Mouse (Mus musculus) midbrain, embryonic 15.5 days (tissue): ENCODE results near the gene Bmpr1a. TPM values are rescaled to one million over a fixed set of nuclear protein-coding genes. Genes with fewer than 3 reads are reported as not detected.

Experiments used
- ATAC-seq: fragments of 200-750 bp; cut with Nextera tagmentation; replicated peaks from 2 replicates; pipeline ENCODE4 v1.8.0; 2017; ENCODE audit warnings: moderate TSS enrichment
- H3K27ac ChIP-seq: fragments of 300-500 bp; sonication (generic); 2 replicates; pipeline ENCODE4 v1.5.1; 2015; ENCODE audit warnings: mild to moderate bottlenecking, inconsistent platforms
- H3K27me3 ChIP-seq: fragments of 300-500 bp; sonication (generic); replicated peaks from 2 replicates; pipeline ENCODE4 v1.6.1; 2015; ENCODE audit warnings: inconsistent platforms
- H3K36me3 ChIP-seq: fragments of 300-500 bp; sonication (generic); replicated peaks from 2 replicates; pipeline ENCODE4 v1.6.1; 2015; ENCODE audit warnings: inconsistent platforms
- H3K4me1 ChIP-seq: fragments of 300-500 bp; sonication (generic); 2 replicates; pipeline ENCODE4 v1.6.1; 2015; ENCODE audit warnings: inconsistent platforms
- H3K4me2 ChIP-seq: fragments of 300-500 bp; sonication (generic); 2 replicates; pipeline ENCODE4 v1.6.1; 2015; ENCODE audit warnings: inconsistent platforms, mild to moderate bottlenecking, moderate library complexity
- H3K4me3 ChIP-seq: fragments of 300-500 bp; sonication (generic); 2 replicates; pipeline ENCODE4 v1.5.1; 2015; ENCODE audit warnings: mild to moderate bottlenecking, inconsistent platforms
- H3K9ac ChIP-seq: fragments of 300-500 bp; sonication (generic); 2 replicates; pipeline ENCODE4 v1.6.1; 2015; ENCODE audit warnings: mild to moderate bottlenecking, inconsistent platforms
- H3K9me3 ChIP-seq: fragments of 300-500 bp; sonication (generic); 2 replicates; pipeline ENCODE4 v1.6.1; 2016; ENCODE audit warnings: inconsistent platforms
- WGBS: fragments of 180-500 bp; shearing (Covaris S2); methylation state at CpG from one replicate; pipeline ENCODE4 v1.1.7; 2015; ENCODE audit warnings: mixed read lengths; 5-methylcytosine and 5-hydroxymethylcytosine counted together
- polyA plus RNA-seq: library from polyadenylated mRNA; unstranded; fragments of >200 nt; fragmentation: Nextera tagmentation; extraction: Ambion mirVana; gene quantifications from 2 replicates; pipeline ENCODE4 v1.2.1, GENCODE M21; 2015

The Bmpr1a gene
- polyA plus RNA-seq, 1 experiment from 2014 or later: 15.2 TPM

- whole genome bisulfite sequencing: under 1% methylated on average over 78 of the region's 115 CpGs
- ATAC-seq: peak; percentile 93
Measured at GRCm38 (mm10) chr14:34502475-34503324, 441 bp downstream of the Bmpr1a start.

GRCm38 (mm10) chr14:34501804-34502474 is 1.2 kb downstream of the Bmpr1a start:
- H3K9ac ChIP-seq: peak overlapping the region; percentile 84
- peak overlapping the region; percentile 95 for H3K27ac ChIP-seq
- ATAC-seq: peak; percentile 46
- no peaks in the 10 kb centered on the region for H3K36me3 ChIP-seq
- H3K4me3 ChIP-seq: peak overlapping the region; percentile 81
- no peaks in the 10 kb centered on the region for H3K9me3 ChIP-seq
- peak overlapping the region; percentile 63 for H3K4me2 ChIP-seq
- 0% methylated on average over 72 of the region's 77 CpGs for WGBS
- H3K27me3 ChIP-seq: no peaks in the 10 kb centered on the region
- H3K4me1 ChIP-seq: peaks cover 34% of the 10 kb centered on the region

More at GRCm38 (mm10) chr14:34502475-34503324, 441 bp downstream of the Bmpr1a start:
- Histone ChIP-seq H3K27me3 (no peaks in the 10 kb centered on the region), H3K9me3 (no peaks in the 10 kb centered on the region), H3K4me3 (peak overlapping the region; percentile 81), H3K4me2 (peak overlapping the region; percentile 63), H3K27ac (peak overlapping the region; percentile 95), H3K36me3 (no peaks in the 10 kb centered on the region), H3K4me1 (peaks cover 34% of the 10 kb centered on the region), H3K9ac (peak overlapping the region; percentile 94)

GRCm38 (mm10) chr14:34501447-34501803 is 1.7 kb downstream of the Bmpr1a start:
- Histone ChIP-seq H3K9ac (peak overlapping the region; percentile 84), H3K4me3 (peak overlapping the region; percentile 81), H3K27ac (peak overlapping the region; percentile 95), H3K4me1 (peaks cover 34% of the 10 kb centered on the region), H3K9me3 (no peaks in the 10 kb centered on the region), H3K27me3 (no peaks in the 10 kb centered on the region), H3K36me3 (no peaks in the 10 kb centered on the region), H3K4me2 (peak overlapping the region; percentile 63)
- 1% methylated on average over 16 of the region's 16 CpGs for WGBS
- ATAC-seq: no peak

GRCm38 (mm10) chr14:34500309-34500708 is 2.8 kb downstream of the Bmpr1a start:
- 2% methylated on average over 4 of the region's 4 CpGs for WGBS
- peaks cover 32% of the 10 kb centered on the region for H3K4me1 ChIP-seq
- H3K9me3 ChIP-seq: no peaks in the 10 kb centered on the region
- no peaks in the 10 kb centered on the region for H3K27me3 ChIP-seq
- peak overlapping the region; percentile 63 for H3K4me2 ChIP-seq
- H3K4me3 ChIP-seq: peak overlapping the region; percentile 81; the same call in 1 of the 2 replicates
- no peak overlapping the region; the same call in 1 of the 2 replicates for H3K9ac ChIP-seq
- H3K36me3 ChIP-seq: no peaks in the 10 kb centered on the region
- no peak for ATAC-seq
- H3K27ac ChIP-seq: no peak overlapping the region

GRCm38 (mm10) chr14:34499664-34500063 is 3.5 kb downstream of the Bmpr1a start:
- peaks cover 32% of the 10 kb centered on the region for H3K4me1 ChIP-seq
- H3K4me2 ChIP-seq: peak overlapping the region; percentile 63; the same call in 1 of the 2 replicates
- H3K36me3 ChIP-seq: no peaks in the 10 kb centered on the region
- 55% methylated on average over 4 of the region's 4 CpGs for WGBS
- ATAC-seq: no peak
- H3K27ac ChIP-seq: no peak overlapping the region
- H3K9me3 ChIP-seq: no peaks in the 10 kb centered on the region
- H3K27me3 ChIP-seq: no peaks in the 10 kb centered on the region
- 0 out of 2 replicates have a peak overlapping the region, but pooled peaks have one; percentile 81 for H3K4me3 ChIP-seq
- no peak overlapping the region for H3K9ac ChIP-seq

GRCm38 (mm10) chr14:34497346-34497745 is 5.8 kb downstream of the Bmpr1a start:
- peaks cover 28% of the 10 kb centered on the region for H3K4me1 ChIP-seq
- H3K4me3 ChIP-seq: no peak overlapping the region
- H3K9ac ChIP-seq: no peak overlapping the region
- H3K9me3 ChIP-seq: no peaks in the 10 kb centered on the region
- WGBS: 74% methylated on average over 3 of the region's 3 CpGs
- ATAC-seq: no peak
- no peak overlapping the region for H3K4me2 ChIP-seq
- no peaks in the 10 kb centered on the region for H3K27me3 ChIP-seq
- H3K27ac ChIP-seq: no peak overlapping the region
- H3K36me3 ChIP-seq: no peaks in the 10 kb centered on the region

DNA sequence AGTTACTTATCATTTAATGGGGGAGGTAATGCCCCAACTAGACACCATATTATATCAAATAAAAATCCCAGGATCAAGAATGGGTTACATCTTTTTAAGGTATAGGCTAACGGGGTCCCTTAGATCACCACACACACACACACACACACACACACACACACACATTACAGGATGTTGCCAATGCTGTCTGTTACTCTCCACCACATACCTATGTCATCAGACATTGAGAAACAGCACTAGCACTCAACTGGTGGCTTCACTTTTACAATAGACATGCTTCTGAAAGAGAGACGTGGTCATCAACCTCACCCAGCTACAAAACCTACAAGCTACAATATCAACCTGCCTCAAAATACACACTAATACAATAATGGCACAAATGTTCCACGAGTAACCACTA is 9.5 kb downstream of the Bmpr1a start:
- Histone ChIP-seq H3K27me3 (no peaks in the 10 kb centered on the region), H3K36me3 (no peaks in the 10 kb centered on the region), H3K4me3 (no peak overlapping the region), H3K4me2 (no peak overlapping the region), H3K4me1 (peaks cover 6% of the 10 kb centered on the region; the same call in 1 of the 2 replicates), H3K9me3 (no peaks in the 10 kb centered on the region), H3K27ac (no peak overlapping the region), H3K9ac (no peak overlapping the region)
- no peak for ATAC-seq
- WGBS: 97% methylated on average over 3 of the region's 3 CpGs

DNA sequence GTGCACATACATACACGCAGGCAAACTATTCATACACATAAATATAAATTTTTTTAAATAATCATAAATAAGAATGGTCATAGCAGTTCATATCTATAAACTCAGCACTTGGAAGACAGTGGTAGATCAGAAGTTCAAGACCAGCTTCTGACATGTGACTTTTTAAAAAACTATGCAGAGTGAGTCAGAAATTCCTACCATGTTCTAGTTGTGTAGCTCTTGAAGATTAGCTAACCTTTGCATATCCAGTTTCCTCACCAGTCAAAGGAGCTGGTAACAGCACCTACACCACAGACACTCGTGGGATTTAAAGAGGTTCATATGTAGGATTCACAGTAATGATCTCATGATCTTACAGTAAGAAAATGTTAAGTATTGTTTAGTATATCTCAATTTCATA is 10.5 kb downstream of the Bmpr1a start:
- no peaks in the 10 kb centered on the region for H3K36me3 ChIP-seq
- H3K4me2 ChIP-seq: no peak overlapping the region
- no peak overlapping the region for H3K27ac ChIP-seq
- no peak for ATAC-seq
- H3K9ac ChIP-seq: no peak overlapping the region
- H3K4me3 ChIP-seq: no peak overlapping the region
- no peaks in the 10 kb centered on the region for H3K27me3 ChIP-seq
- no peaks in the 10 kb centered on the region for H3K9me3 ChIP-seq
- H3K4me1 ChIP-seq: peaks cover 3% of the 10 kb centered on the region; the same call in 1 of the 2 replicates
- WGBS: 95% methylated on average over 2 of the region's 2 CpGs

DNA sequence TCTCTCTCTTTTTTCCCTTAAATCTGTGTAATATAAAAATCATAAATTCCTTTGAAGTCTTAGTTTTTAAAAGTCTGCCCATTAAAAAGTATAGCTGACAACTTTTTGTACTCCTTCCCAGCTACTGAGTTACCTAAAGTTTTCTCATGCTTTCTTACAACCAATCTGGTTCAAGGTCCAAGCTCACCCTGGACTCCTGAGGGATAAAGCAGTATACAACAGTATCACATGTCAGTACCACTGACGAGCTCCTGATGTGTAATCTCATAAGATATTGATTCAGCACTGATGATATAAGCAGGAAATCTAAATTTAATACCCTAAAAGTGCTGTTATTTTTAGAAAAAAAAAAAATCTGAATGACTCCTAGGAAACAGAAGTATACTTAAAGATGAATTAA is 12.2 kb downstream of the Bmpr1a start:
- Histone ChIP-seq H3K36me3 (no peaks in the 10 kb centered on the region), H3K9ac (no peak overlapping the region), H3K4me3 (no peak overlapping the region), H3K4me2 (no peak overlapping the region), H3K4me1 (peaks cover 7% of the 10 kb centered on the region; the same call in 1 of the 2 replicates), H3K9me3 (no peaks in the 10 kb centered on the region), H3K27ac (no peak overlapping the region), H3K27me3 (no peaks in the 10 kb centered on the region)
- WGBS: 84% methylated on average over 1 of the region's 1 CpGs
- no peak for ATAC-seq

GRCm38 (mm10) chr14:34489928-34490327 is 13.2 kb downstream of the Bmpr1a start:
- Histone ChIP-seq H3K36me3 (no peaks in the 10 kb centered on the region), H3K9me3 (no peaks in the 10 kb centered on the region), H3K27me3 (no peaks in the 10 kb centered on the region), H3K4me2 (no peak overlapping the region), H3K4me3 (no peak overlapping the region), H3K4me1 (peaks cover 7% of the 10 kb centered on the region; the same call in 1 of the 2 replicates), H3K27ac (no peak overlapping the region), H3K9ac (no peak overlapping the region)
- WGBS: 78% methylated on average over 2 of the region's 2 CpGs
- no peak for ATAC-seq

- no peak overlapping the region for H3K9ac ChIP-seq
- no peak overlapping the region for H3K27ac ChIP-seq
- no peak overlapping the region for H3K4me3 ChIP-seq
- no peaks in the 10 kb centered on the region for H3K9me3 ChIP-seq
- WGBS: 48% methylated on average over 8 of the region's 8 CpGs
- no peaks in the 10 kb centered on the region for H3K27me3 ChIP-seq
- no peak overlapping the region for H3K4me2 ChIP-seq
- ATAC-seq: no peak
- H3K36me3 ChIP-seq: no peaks in the 10 kb centered on the region
- peaks cover 19% of the 10 kb centered on the region for H3K4me1 ChIP-seq
Measured at GRCm38 (mm10) chr14:34486169-34486568, 17.0 kb downstream of the Bmpr1a start.

DNA sequence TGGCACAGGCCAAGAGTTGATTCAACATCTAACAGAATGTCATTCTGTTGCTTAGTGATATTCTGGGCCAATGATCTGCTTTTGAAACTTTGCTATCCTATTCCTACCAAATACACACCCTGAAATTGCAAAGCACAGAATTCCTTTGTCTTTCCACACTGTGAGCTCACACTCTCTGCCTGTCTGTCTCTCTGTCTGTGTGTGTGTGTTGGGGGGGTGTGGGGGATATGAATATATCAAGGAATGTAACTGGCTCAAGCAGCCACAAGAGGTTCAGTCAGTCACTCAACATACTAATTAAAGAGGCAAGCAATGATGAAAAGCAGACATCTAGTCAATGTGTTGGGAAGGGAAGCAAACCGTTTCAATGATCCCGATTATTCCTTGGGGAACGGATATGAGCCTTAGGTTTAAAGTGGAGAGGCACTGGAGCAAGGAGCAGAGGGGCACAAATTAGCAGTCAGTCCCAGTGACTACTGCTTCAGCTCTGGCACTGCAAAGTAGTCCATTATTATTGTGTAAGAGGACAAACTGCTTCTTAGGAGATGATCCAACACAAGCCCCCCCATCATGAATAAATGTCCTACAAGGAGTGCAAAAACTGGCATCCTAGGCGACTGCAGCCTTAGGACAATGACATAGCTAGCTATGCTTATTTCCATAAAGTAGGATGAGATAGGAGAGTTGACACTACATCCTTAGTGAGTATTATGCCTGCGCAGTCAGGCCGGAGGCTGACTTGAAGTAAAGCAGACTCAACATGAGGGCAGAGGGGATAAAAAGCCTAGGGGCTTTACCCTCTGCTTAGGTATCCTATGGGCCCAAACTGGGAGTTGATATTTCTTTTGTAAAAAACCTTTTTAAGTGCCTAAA is 19.4 kb downstream of the Bmpr1a start:
- Histone ChIP-seq H3K36me3 (no peaks in the 10 kb centered on the region), H3K27me3 (no peaks in the 10 kb centered on the region), H3K9ac (no peak overlapping the region), H3K27ac (peak overlapping the region; percentile 50), H3K4me1 (peaks cover 16% of the 10 kb centered on the region), H3K4me2 (no peak overlapping the region), H3K4me3 (no peak overlapping the region), H3K9me3 (no peaks in the 10 kb centered on the region)
- 46% methylated on average over 6 of the region's 6 CpGs for WGBS
- ATAC-seq: peak; percentile 65
